Mouse (Mus musculus): ENCODE measurements around the gene Rflnb.

DNA sequence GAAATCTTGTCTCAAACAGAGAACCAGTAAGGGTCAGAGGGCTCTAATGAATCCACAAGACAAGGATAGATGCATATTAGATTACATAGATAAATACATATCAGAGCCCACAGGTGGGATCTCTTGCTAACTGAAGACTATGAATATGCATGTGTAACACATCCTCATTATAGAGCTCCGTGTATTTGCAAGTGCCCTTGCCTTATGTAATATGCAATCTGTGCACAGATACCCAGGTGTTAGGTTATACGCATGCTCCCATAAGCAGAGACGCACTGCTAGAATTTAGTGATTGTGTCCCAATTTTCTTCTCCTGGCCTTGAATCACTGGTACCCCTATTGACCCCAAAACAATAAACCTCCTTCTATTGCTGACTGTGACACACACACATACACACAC lies 55.4 kb downstream of the Rflnb start:
- TF ChIP-seq CHD2 (IDR thresholded peaks at IDR 0.05; ENCODE audit: low read depth, low read length) (no peak), MAFK (IDR thresholded peaks at IDR 0.05; ENCODE audit: insufficient read depth, low read depth, low read length) (no peak), ZNF384 (IDR thresholded peaks at IDR 0.05; ENCODE audit: low read depth, low read length) (no peak)
